Mouse (Mus musculus) limb, embryonic 13.5 days (tissue): ENCODE measurements around the gene Drap1. TPM values are rescaled to one million over a fixed set of nuclear protein-coding genes. Genes with fewer than 3 reads are reported as not detected.

Experiments
- ATAC-seq: fragments of 200-750 bp; cut with Nextera tagmentation; 2 replicates; pipeline ENCODE4 v1.8.0; 2017; ENCODE audit warnings: low read depth, moderate number of reproducible peaks, moderate TSS enrichment; ENCODE audit not compliant: low FRiP score
- H3K27ac ChIP-seq: fragments of 300-500 bp; sonication (generic); 2 replicates; pipeline ENCODE4 v1.5.1; 2015; ENCODE audit warnings: inconsistent platforms, mild to moderate bottlenecking, moderate library complexity
- H3K27me3 ChIP-seq: fragments of 300-500 bp; sonication (generic); 2 replicates; pipeline ENCODE4 v1.6.1; 2015; ENCODE audit warnings: mild to moderate bottlenecking, inconsistent platforms
- H3K36me3 ChIP-seq: fragments of 300-500 bp; sonication (generic); 2 replicates; pipeline ENCODE4 v1.6.1; 2015; ENCODE audit warnings: inconsistent platforms, mild to moderate bottlenecking, moderate library complexity
- H3K4me1 ChIP-seq: fragments of 300-500 bp; sonication (generic); 2 replicates; pipeline ENCODE4 v1.6.1; 2015; ENCODE audit warnings: inconsistent platforms
- H3K4me2 ChIP-seq: fragments of 300-500 bp; sonication (generic); replicated peaks from 2 replicates; pipeline ENCODE4 v1.6.1; 2015; ENCODE audit warnings: inconsistent platforms, mild to moderate bottlenecking, moderate library complexity
- H3K4me3 ChIP-seq: fragments of 300-500 bp; sonication (generic); 2 replicates; pipeline ENCODE4 v1.5.1; 2015; ENCODE audit warnings: moderate library complexity, mild to moderate bottlenecking, inconsistent platforms
- H3K9ac ChIP-seq: fragments of 300-500 bp; sonication (generic); 2 replicates; pipeline ENCODE4 v1.6.1; 2015; ENCODE audit warnings: mild to moderate bottlenecking, inconsistent platforms
- H3K9me3 ChIP-seq: fragments of 300-500 bp; sonication (generic); 2 replicates; pipeline ENCODE4 v1.6.1; 2016; ENCODE audit warnings: inconsistent platforms
- WGBS: fragments of 180-500 bp; shearing (Covaris S2); methylation state at CpG from one replicate; pipeline ENCODE4 v1.1.7; 2015; 5-methylcytosine and 5-hydroxymethylcytosine counted together
- polyA plus RNA-seq: library from polyadenylated mRNA; unstranded; fragments of >200 nt; fragmentation: Nextera tagmentation; extraction: Ambion mirVana; gene quantifications from 2 replicates; pipeline ENCODE4 v1.2.1, GENCODE M21; 2015

The Drap1 gene
- polyA plus RNA-seq, 1 experiment from 2014 or later = 301 TPM

DNA sequence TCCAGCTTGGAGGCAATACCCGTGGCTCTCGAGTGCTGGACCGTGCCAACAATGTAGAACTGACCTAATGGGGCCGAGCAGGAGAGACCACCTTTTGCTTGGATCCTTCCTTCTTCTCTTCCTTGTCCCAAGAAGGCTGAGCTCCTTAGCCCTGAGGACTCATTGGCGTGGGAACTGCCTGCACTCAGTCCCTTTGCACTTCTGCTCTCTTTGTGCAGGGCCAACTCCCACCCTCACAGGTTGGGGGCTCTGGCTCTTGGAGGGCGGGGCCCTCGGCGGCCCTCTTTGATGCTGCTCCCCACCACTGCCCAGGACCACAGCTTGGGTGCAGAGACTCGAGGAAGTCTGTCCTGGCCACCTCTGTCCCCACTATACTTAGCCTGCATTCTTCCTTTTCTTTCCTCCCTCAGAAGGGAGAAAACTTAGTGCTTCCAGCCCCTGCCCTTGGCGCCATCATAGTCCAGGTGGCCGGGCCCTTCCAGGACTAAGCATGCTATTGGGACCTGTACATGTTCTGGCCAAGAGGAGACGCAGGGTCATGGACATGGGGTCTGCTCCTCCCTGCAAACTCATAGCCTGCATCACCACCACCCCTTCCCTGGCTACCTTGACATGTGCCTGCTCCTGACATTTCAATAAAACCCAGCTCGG, 2.0 kb upstream of the Drap1 start:
- 92% methylated on average over 13 of the region's 13 CpGs for WGBS
- Histone ChIP-seq H3K9me3 (no peaks in the 10 kb centered on the region), H3K27me3 (no peaks in the 10 kb centered on the region), H3K4me2 (peak overlapping the region; percentile 88), H3K4me1 (peaks cover 38% of the 10 kb centered on the region), H3K4me3 (peak overlapping the region; percentile 80), H3K9ac (no peak overlapping the region; the same call in 1 of the 2 replicates), H3K36me3 (peaks cover 33% of the 10 kb centered on the region), H3K27ac (no peak overlapping the region)
- ATAC-seq = no peak

DNA sequence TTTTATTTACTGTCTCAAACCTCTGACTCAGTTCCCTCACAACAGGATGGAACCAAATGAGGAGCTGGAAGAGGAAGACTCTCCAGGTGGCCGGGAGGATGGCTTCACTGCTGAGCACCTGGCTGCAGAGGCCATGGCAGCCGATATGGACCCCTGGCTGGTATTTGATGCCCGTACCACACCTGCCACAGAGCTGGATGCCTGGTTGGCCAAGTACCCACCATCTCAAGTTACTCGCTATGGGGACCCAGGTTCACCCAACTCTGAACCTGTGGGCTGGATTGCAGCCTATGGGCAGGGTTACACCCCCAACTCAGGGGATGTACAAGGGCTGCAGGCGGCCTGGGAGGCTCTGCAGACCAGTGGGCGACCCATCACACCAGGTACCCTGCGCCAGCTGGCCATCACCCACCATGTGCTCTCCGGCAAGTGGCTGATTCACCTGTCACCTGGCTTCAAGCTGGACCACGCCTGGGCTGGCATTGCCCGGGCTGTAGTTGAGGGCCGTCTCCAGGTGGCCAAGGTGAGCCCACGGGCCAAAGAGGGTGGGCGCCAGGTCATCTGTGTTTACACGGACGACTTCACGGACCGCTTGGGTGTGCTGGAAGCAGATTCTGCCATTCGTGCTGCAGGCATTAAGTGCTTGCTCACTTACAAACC, 1.3 kb upstream of the Drap1 start:
- ATAC-seq = no peak
- H3K4me3 ChIP-seq = peak overlapping the region; percentile 80
- H3K27me3 ChIP-seq = no peaks in the 10 kb centered on the region
- H3K4me1 ChIP-seq = peaks cover 38% of the 10 kb centered on the region
- peak overlapping the region; percentile 96 for H3K9ac ChIP-seq
- H3K27ac ChIP-seq = 0 out of 2 replicates have a peak overlapping the region, but pooled peaks have one; percentile 85
- no peaks in the 10 kb centered on the region for H3K9me3 ChIP-seq
- peaks cover 41% of the 10 kb centered on the region for H3K36me3 ChIP-seq
- WGBS = 88% methylated on average over 18 of the region's 18 CpGs
- H3K4me2 ChIP-seq = peak overlapping the region; percentile 88

DNA sequence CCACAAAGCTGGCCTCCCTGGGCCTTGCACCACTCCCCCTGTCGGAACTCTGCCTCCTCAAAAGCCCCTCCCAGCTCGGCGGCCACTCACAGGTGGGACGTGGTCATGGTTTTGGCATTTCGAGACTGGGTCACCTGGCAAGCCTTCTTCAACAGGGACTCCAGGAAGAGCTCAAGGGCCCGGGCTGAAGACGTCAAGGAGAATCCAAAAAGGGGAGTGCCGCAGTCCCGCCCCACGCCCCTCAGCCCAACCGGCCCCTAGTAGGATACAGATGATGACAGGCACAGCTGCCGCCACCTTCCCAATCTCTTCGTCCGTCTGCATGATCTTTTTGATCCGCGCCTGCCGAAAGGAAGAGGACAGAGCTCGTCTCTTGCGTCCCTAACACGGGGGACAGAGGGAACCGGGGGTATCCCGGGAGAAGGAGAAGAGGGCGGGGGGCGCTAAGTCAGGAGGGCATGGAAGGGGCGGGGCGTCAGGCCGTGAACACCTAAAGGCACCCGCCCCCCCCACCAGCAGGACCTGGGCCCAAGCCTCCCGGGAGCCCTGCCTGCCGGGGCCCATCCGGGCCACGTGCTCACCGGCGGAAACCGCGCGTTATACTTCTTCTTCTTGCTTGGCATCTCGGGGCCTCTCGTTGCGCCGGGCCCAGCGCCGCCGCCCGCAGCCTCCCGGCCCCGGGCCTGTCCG, 542 bp downstream of the Drap1 start:
- peaks cover 38% of the 10 kb centered on the region for H3K4me1 ChIP-seq
- H3K4me3 ChIP-seq = peak overlapping the region; percentile 80
- H3K9me3 ChIP-seq = no peaks in the 10 kb centered on the region
- ATAC-seq = peak; percentile 66
- peak overlapping the region; percentile 91 for H3K4me2 ChIP-seq
- peaks cover 56% of the 10 kb centered on the region for H3K36me3 ChIP-seq
- no peaks in the 10 kb centered on the region for H3K27me3 ChIP-seq
- peak overlapping the region; percentile 88 for H3K9ac ChIP-seq
- under 1% methylated on average over 39 of the region's 48 CpGs for WGBS
- H3K27ac ChIP-seq = peak overlapping the region; percentile 87

DNA sequence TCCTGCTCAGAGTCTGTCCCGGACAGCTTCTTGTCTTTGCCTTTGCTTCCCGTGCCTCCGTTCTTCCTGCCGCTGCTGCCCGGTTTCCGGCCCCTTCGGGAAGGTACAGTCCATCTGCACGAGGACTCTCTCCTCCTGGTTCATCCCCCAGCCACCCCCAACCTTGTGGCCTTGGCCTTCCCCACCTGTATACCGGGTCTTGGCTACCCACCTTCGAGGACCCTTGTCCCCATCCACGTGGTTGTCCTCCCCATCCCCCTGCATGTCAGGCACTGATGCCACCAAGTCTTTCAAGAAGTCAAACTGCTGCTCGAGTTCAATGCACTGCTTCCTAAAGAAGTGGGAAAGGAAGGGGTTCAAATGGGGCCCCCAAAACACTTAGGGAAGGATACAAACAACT, 1.2 kb downstream of the Drap1 start:
- H3K36me3 ChIP-seq = peaks cover 56% of the 10 kb centered on the region
- H3K27ac ChIP-seq = peak overlapping the region; percentile 87; the same call in 1 of the 2 replicates
- peaks cover 38% of the 10 kb centered on the region for H3K4me1 ChIP-seq
- H3K4me3 ChIP-seq = peak overlapping the region; percentile 80
- no peak for ATAC-seq
- H3K27me3 ChIP-seq = no peaks in the 10 kb centered on the region
- H3K9me3 ChIP-seq = no peaks in the 10 kb centered on the region
- peak overlapping the region; percentile 88 for H3K9ac ChIP-seq
- WGBS = 65% methylated on average over 12 of the region's 12 CpGs
- peak overlapping the region; percentile 91 for H3K4me2 ChIP-seq

DNA sequence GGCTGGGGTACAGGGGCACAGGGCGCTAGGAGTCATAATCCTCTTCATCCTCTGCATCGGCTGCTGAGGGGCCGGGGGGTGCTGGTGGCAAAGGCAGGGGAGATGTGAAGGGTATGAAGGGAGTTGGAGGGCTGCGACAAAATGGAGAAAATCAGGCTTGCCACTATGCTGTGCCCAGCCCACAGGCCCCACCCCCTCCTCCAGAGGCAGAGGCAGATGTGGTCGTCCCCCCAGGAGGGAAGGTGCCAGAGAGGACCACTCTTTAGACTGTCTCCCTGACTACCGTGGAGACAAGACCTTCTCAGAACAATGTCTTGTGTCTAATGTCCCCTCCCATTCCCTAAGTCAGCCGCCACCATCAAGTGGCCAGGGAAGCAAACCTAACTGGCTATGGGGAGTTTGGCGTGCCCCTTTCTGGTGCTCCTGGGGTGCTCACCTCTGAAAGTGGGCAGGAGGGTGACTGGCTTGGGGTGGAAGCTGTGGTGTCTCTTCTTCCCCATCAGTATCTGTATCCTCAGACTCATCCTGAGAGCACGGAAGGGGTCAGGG, 1.8 kb downstream of the Drap1 start:
- Histone ChIP-seq H3K9ac (peak overlapping the region; percentile 88), H3K4me1 (peaks cover 37% of the 10 kb centered on the region), H3K4me3 (peak overlapping the region; percentile 80), H3K9me3 (no peaks in the 10 kb centered on the region), H3K27me3 (no peaks in the 10 kb centered on the region), H3K27ac (no peak overlapping the region), H3K4me2 (peak overlapping the region; percentile 91), H3K36me3 (peaks cover 56% of the 10 kb centered on the region)
- no peak for ATAC-seq
- WGBS = 77% methylated on average over 9 of the region's 9 CpGs

DNA sequence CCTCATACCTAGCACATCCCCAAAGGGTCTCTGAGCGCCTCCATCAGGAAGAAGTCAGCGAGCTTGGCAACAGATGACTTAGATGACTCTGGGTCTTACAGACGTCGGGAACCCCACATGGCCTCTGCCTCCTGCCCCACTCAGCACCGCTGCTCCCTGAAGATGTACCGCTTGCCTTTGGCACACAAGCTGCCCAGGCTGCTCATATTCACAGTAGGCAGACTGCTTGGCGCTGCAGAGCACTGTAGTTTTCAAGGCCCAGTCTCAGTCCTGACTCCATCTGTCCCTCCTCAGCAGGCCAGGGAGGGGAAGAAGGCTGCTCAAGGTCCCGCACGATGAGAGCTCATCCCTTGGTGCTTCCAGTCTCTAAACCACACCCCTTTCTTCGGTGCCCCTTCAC, 2.5 kb downstream of the Drap1 start:
- peaks cover 34% of the 10 kb centered on the region for H3K4me1 ChIP-seq
- no peak overlapping the region; the same call in 1 of the 2 replicates for H3K4me2 ChIP-seq
- H3K9ac ChIP-seq = 0 out of 2 replicates have a peak overlapping the region, but pooled peaks have one; percentile 19
- H3K9me3 ChIP-seq = no peaks in the 10 kb centered on the region
- 88% methylated on average over 10 of the region's 10 CpGs for WGBS
- peaks cover 58% of the 10 kb centered on the region for H3K36me3 ChIP-seq
- ATAC-seq = no peak
- no peaks in the 10 kb centered on the region for H3K27me3 ChIP-seq
- H3K27ac ChIP-seq = no peak overlapping the region
- peak overlapping the region; percentile 4; the same call in 1 of the 2 replicates for H3K4me3 ChIP-seq

DNA sequence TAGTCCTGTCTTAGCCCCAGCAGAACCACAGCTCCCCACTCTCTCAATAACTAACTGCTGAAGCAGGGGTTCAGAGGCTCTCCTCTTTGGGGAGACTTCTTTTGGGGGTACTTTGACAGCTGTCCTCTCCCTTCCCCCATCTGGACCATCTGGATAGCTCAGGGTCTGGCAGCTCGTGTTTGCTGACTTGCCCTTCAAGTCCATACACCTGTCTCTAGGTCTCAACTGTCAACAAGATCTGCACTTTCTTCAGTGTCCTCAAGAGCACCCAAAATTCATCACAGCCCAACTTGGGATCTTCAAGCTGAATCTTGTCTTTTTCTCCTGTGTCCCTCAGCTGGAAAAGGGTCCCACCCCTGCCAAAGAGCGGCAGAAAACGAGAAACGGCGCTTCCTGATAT, 3.0 kb downstream of the Drap1 start:
- 85% methylated on average over 5 of the region's 5 CpGs for WGBS

DNA sequence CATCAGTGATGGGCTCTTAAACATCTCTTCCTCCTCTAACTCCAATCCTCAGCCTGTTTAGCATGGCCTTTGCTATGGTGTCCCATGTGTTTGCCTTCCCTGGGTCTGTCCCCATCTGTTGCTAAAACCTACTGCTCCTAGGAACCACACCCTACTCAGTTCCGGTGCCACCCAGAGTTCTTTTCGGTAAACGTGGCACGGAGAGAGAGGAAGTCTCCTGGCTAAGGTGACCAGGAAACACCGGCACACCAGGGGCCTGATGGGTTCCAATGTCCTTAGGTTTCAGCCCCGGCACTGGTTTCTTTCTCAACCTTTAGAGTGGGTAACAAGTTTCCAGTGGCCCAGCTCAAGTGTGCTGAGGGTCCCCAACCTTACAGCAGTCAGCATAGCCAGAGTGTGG, 4.2 kb downstream of the Drap1 start:
- Histone ChIP-seq H3K27ac (no peak overlapping the region), H3K4me3 (no peak overlapping the region), H3K4me2 (no peak overlapping the region), H3K4me1 (peaks cover 17% of the 10 kb centered on the region), H3K36me3 (peaks cover 43% of the 10 kb centered on the region), H3K9ac (no peak overlapping the region), H3K9me3 (no peaks in the 10 kb centered on the region), H3K27me3 (no peaks in the 10 kb centered on the region)
- 91% methylated on average over 6 of the region's 6 CpGs for WGBS
- ATAC-seq = no peak

More for the DNA sequence above, 3.0 kb downstream of the Drap1 start:
- no peak for ATAC-seq
- Histone ChIP-seq H3K27ac (no peak overlapping the region), H3K9me3 (no peaks in the 10 kb centered on the region), H3K4me1 (peaks cover 29% of the 10 kb centered on the region), H3K9ac (peak overlapping the region; percentile 19; the same call in 1 of the 2 replicates), H3K27me3 (no peaks in the 10 kb centered on the region), H3K4me3 (no peak overlapping the region), H3K4me2 (no peak overlapping the region; the same call in 1 of the 2 replicates), H3K36me3 (peaks cover 54% of the 10 kb centered on the region)

DNA sequence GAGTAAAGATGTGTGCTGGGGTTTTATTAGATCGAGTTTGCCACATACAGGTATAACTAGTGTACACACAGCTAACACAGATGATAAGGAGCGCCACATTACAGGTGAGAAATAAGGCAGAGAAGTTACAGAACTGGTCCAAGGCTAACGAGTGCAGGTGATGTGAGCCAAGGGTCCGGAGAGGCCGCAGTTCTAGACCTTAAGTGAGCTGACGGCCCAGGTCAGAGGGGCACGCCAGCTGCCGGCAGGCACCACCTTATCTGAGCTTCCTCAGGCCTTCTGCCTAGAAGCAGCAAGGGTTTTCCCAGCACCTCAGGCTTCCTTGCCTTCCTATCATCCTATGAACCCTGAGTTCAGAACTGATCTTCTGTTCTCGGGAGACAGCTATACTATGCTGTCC, 5.1 kb downstream of the Drap1 start:
- Histone ChIP-seq H3K9me3 (no peaks in the 10 kb centered on the region), H3K4me1 (peaks cover 17% of the 10 kb centered on the region), H3K36me3 (peaks cover 43% of the 10 kb centered on the region), H3K4me3 (no peak overlapping the region), H3K27ac (no peak overlapping the region), H3K9ac (no peak overlapping the region), H3K4me2 (no peak overlapping the region), H3K27me3 (no peaks in the 10 kb centered on the region)
- WGBS = 89% methylated on average over 9 of the region's 9 CpGs
- ATAC-seq = no peak

DNA sequence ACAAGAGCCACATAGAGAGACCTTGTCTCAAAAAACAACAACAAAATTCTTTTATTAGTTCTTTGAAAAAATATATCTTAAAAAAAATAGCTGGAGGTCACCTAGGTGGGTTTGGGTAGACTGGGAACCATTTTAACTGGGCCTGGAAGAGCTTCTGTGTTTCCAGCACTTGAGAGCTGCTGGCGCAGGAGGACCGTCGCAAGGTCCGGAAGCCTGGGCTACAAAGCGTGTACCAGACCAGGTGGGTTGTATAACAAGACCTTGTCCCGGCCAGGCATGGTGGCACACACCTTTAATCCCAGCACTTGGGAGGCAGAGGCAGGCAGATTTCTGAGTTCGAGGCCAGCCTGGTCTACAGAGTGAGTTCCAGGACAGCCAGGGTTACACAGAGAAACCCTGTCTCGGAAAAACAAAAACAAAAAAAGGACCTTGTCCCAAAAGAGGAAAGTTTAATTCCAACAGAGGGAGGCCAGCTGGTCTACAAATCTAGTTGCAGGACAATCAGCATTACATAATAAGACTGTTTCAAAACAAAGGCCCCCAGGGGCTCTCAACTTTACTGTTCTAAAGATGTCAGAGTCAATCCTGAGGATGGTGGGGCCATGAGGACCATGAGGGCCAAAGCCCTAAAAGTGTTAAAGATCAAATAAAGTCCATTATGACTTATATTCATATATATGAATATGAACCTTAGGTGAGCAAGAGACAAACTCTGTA, 5.9 kb downstream of the Drap1 start:
- no peak for ATAC-seq
- H3K4me1 ChIP-seq = peaks cover 17% of the 10 kb centered on the region
- H3K9me3 ChIP-seq = no peaks in the 10 kb centered on the region
- 95% methylated on average over 8 of the region's 8 CpGs for WGBS
- no peak overlapping the region for H3K27ac ChIP-seq
- H3K9ac ChIP-seq = no peak overlapping the region
- H3K4me3 ChIP-seq = no peak overlapping the region
- peaks cover 43% of the 10 kb centered on the region for H3K36me3 ChIP-seq
- no peak overlapping the region for H3K4me2 ChIP-seq
- no peaks in the 10 kb centered on the region for H3K27me3 ChIP-seq

DNA sequence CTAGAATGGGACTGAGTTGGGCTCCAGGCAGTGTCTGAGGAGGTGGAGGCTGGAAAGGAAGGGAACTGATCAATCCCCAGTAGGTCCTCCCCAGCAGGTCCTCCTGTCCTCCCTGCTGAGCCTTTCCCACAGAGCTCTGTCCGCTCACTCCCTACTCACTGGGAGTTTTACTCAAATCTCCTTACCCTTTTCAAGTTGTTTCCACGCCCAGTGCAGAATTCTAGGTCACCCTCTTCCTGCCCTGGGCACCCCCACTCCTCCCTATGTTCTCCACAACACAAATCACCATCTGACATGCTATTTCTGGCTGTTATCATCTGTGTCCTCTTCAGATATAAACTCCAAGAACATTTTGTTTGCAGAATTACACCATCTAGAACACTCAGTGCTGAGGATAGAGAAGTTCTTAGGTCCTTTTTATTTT, 10.2 kb downstream of the Drap1 start:
- Histone ChIP-seq H3K36me3 (peaks cover 5% of the 10 kb centered on the region; the same call in 1 of the 2 replicates), H3K9me3 (no peaks in the 10 kb centered on the region), H3K27me3 (no peaks in the 10 kb centered on the region), H3K4me2 (no peak overlapping the region), H3K27ac (no peak overlapping the region), H3K4me3 (no peak overlapping the region), H3K9ac (no peak overlapping the region), H3K4me1 (peaks cover 4% of the 10 kb centered on the region; the same call in 1 of the 2 replicates)
- WGBS = 80% methylated on average over 2 of the region's 2 CpGs
- ATAC-seq = no peak
